Mouse (Mus musculus) ES-Bruce4 (cell line): ENCODE measurements around the gene Sgip1.

Source experiments
- CTCF ChIP-seq: IDR thresholded peaks from one replicate; pipeline ENCODE4 v1.8.1; 2011; ENCODE audit warnings: low read depth, low read length
- EP300 ChIP-seq: IDR thresholded peaks from 2 replicates; pipeline ENCODE4 v1.6.1; 2011; ENCODE audit warnings: low read depth, low read length; ENCODE audit not compliant: insufficient read depth
- POLR2A ChIP-seq: IDR thresholded peaks from one replicate; pipeline ENCODE4 v1.8.1; 2011; ENCODE audit warnings: low read length; ENCODE audit not compliant: insufficient read depth

DNA sequence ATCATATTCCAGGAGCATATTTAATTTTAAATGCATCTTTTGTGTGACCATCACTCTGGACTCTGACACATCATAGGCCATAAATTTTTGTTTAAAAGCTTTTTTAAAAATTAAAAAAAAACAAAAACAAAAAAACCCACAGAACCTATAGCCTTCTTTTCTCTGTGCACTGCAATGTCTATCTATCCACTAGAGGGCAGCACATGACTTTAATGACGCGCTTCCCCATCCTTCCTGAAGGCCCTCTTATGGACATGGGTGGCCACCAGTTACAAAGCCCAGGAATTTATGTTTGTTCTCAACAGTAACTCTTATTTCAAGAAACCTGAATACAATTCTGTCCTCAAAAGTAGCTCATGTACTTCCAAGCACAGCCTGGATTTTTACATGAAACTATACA, 245.8 kb downstream of the Sgip1 start:
- TF ChIP-seq EP300 (no peak), CTCF (peak; percentile 43), POLR2A (no peak)
